Mouse (Mus musculus) kidney, embryonic 15.5 days (tissue): ENCODE measurements around the gene Filip1l. TPM values are rescaled to one million over a fixed set of nuclear protein-coding genes. Genes with fewer than 3 reads are reported as not detected.
A peak's percentile ranks its signal among the peaks of the same experiment; 100 is the strongest.

Experiments
- ATAC-seq: fragments of 200-750 bp; cut with Nextera tagmentation; replicated peaks from 2 replicates; pipeline ENCODE4 v1.8.0; 2017; ENCODE audit warnings: moderate TSS enrichment; ENCODE audit not compliant: low FRiP score
- H3K27ac ChIP-seq: fragments of 300-500 bp; sonication (generic); 2 replicates; pipeline ENCODE4 v1.5.1; 2015; ENCODE audit warnings: mild to moderate bottlenecking, inconsistent platforms
- H3K27me3 ChIP-seq: fragments of 300-500 bp; sonication (generic); 2 replicates; pipeline ENCODE4 v1.6.1; 2015; ENCODE audit warnings: inconsistent platforms
- H3K36me3 ChIP-seq: fragments of 300-500 bp; sonication (generic); 2 replicates; pipeline ENCODE4 v1.6.1; 2015; ENCODE audit warnings: inconsistent platforms
- H3K4me1 ChIP-seq: fragments of 300-500 bp; sonication (generic); 2 replicates; pipeline ENCODE4 v1.6.1; 2015; ENCODE audit warnings: inconsistent platforms
- H3K4me2 ChIP-seq: fragments of 300-500 bp; sonication (generic); 2 replicates; pipeline ENCODE4 v1.6.1; 2015; ENCODE audit warnings: moderate library complexity, mild to moderate bottlenecking, inconsistent platforms
- H3K4me3 ChIP-seq: fragments of 300-500 bp; sonication (generic); replicated peaks from 2 replicates; pipeline ENCODE4 v1.5.1; 2015; ENCODE audit warnings: mild to moderate bottlenecking, inconsistent platforms
- H3K9ac ChIP-seq: fragments of 300-500 bp; sonication (generic); 2 replicates; pipeline ENCODE4 v1.6.1; 2015; ENCODE audit warnings: mild to moderate bottlenecking, inconsistent platforms
- H3K9me3 ChIP-seq: fragments of 300-500 bp; sonication (generic); replicated peaks from 2 replicates; pipeline ENCODE4 v1.6.1; 2016; ENCODE audit warnings: inconsistent platforms
- WGBS: fragments of 180-500 bp; shearing (Covaris S2); methylation state at CpG from one replicate; pipeline ENCODE4 v1.1.7; 2015; ENCODE audit warnings: mixed read lengths; 5-methylcytosine and 5-hydroxymethylcytosine counted together
- polyA plus RNA-seq: library from polyadenylated mRNA; unstranded; fragments of >200 nt; fragmentation: Nextera tagmentation; extraction: Ambion mirVana; gene quantifications from 2 replicates; pipeline ENCODE4 v1.2.1, GENCODE M21; 2015

The Filip1l gene
- polyA plus RNA-seq, 1 experiment from 2014 or later, result 24.2 TPM

GRCm38 (mm10) chr16:57403825-57404224 lies 50.9 kb downstream of the Filip1l start:
- Histone ChIP-seq H3K4me1 (peaks cover 15% of the 10 kb centered on the region; the same call in 1 of the 2 replicates), H3K4me3 (no peak overlapping the region), H3K36me3 (no peaks in the 10 kb centered on the region), H3K9ac (no peak overlapping the region), H3K27ac (peak overlapping the region; percentile 24), H3K9me3 (no peaks in the 10 kb centered on the region), H3K27me3 (no peaks in the 10 kb centered on the region), H3K4me2 (no peak overlapping the region)
- WGBS, result 55% methylated on average over 5 of the region's 5 CpGs
- ATAC-seq, result peak; percentile 81

GRCm38 (mm10) chr16:57412766-57413165 lies 59.9 kb downstream of the Filip1l start:
- Histone ChIP-seq H3K27ac (no peak overlapping the region), H3K4me2 (no peak overlapping the region), H3K9ac (no peak overlapping the region), H3K4me1 (0 out of 2 replicates have a peak, but pooled peaks cover 2% of the 10 kb centered on the region), H3K9me3 (no peaks in the 10 kb centered on the region), H3K4me3 (no peak overlapping the region), H3K27me3 (no peaks in the 10 kb centered on the region), H3K36me3 (no peaks in the 10 kb centered on the region)
- ATAC-seq, result no peak
- 38% methylated on average over 4 of the region's 4 CpGs for WGBS

DNA sequence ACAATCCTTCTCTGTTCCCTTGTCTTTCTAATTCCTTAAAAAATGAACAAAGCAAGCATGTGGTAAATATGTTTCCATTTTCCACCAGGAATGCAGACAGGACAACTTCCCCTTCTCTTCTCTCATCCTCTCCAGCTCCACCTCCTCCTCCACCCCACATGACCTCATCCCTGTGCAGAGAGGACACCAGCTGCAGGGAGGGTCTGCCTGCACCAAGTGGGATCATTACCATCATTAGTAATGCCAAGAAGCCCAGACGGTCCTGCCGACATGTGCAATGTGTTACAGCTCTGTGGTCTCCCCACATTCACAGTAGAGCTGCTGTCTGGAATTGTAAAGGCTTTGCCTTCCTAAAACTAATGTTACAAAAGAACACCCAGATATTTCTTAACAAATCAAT lies 63.2 kb downstream of the Filip1l start:
- ATAC-seq, result no peak
- WGBS, result 47% methylated on average over 2 of the region's 2 CpGs
- H3K27ac ChIP-seq, result no peak overlapping the region
- H3K9me3 ChIP-seq, result no peaks in the 10 kb centered on the region
- peaks cover 14% of the 10 kb centered on the region for H3K4me1 ChIP-seq
- H3K27me3 ChIP-seq, result no peaks in the 10 kb centered on the region
- H3K4me3 ChIP-seq, result no peak overlapping the region
- H3K4me2 ChIP-seq, result no peak overlapping the region
- no peaks in the 10 kb centered on the region for H3K36me3 ChIP-seq
- no peak overlapping the region for H3K9ac ChIP-seq

GRCm38 (mm10) chr16:57417017-57417416 lies 64.1 kb downstream of the Filip1l start:
- Histone ChIP-seq H3K9me3 (no peaks in the 10 kb centered on the region), H3K9ac (no peak overlapping the region), H3K4me1 (peaks cover 23% of the 10 kb centered on the region), H3K4me2 (no peak overlapping the region), H3K36me3 (no peaks in the 10 kb centered on the region), H3K27ac (no peak overlapping the region), H3K4me3 (no peak overlapping the region), H3K27me3 (no peaks in the 10 kb centered on the region)
- 75% methylated on average over 9 of the region's 9 CpGs for WGBS
- no peak for ATAC-seq

GRCm38 (mm10) chr16:57417955-57418354 lies 65.1 kb downstream of the Filip1l start:
- no peaks in the 10 kb centered on the region for H3K27me3 ChIP-seq
- H3K4me2 ChIP-seq, result no peak overlapping the region
- no peak overlapping the region for H3K9ac ChIP-seq
- peaks cover 29% of the 10 kb centered on the region for H3K4me1 ChIP-seq
- ATAC-seq, result no peak
- H3K9me3 ChIP-seq, result no peaks in the 10 kb centered on the region
- no peak overlapping the region for H3K27ac ChIP-seq
- H3K4me3 ChIP-seq, result no peak overlapping the region
- no peaks in the 10 kb centered on the region for H3K36me3 ChIP-seq
- WGBS, result 74% methylated on average over 1 of the region's 1 CpGs

- H3K4me3 ChIP-seq, result no peak overlapping the region
- H3K27me3 ChIP-seq, result no peaks in the 10 kb centered on the region
- no peak overlapping the region for H3K9ac ChIP-seq
- H3K4me2 ChIP-seq, result no peak overlapping the region
- H3K9me3 ChIP-seq, result no peaks in the 10 kb centered on the region
- H3K27ac ChIP-seq, result 0 out of 2 replicates have a peak overlapping the region, but pooled peaks have one; percentile 13
- 33% methylated on average over 5 of the region's 5 CpGs for WGBS
- H3K36me3 ChIP-seq, result no peaks in the 10 kb centered on the region
- peak; percentile 61; the same call in 1 of the 2 replicates for ATAC-seq
- H3K4me1 ChIP-seq, result peaks cover 34% of the 10 kb centered on the region
These were observed 66.4 kb downstream of the Filip1l start for GRCm38 (mm10) chr16:57419332-57419731.

- ATAC-seq, result no peak
- Histone ChIP-seq H3K9ac (no peak overlapping the region), H3K4me1 (peaks cover 34% of the 10 kb centered on the region), H3K4me3 (no peak overlapping the region), H3K36me3 (no peaks in the 10 kb centered on the region), H3K27ac (no peak overlapping the region), H3K27me3 (no peaks in the 10 kb centered on the region), H3K4me2 (no peak overlapping the region), H3K9me3 (no peaks in the 10 kb centered on the region)
- WGBS, result 87% methylated on average over 5 of the region's 5 CpGs
These were observed 67.0 kb downstream of the Filip1l start for GRCm38 (mm10) chr16:57419881-57420280.

GRCm38 (mm10) chr16:57420773-57421556 lies 68.1 kb downstream of the Filip1l start:
- Histone ChIP-seq H3K4me1 (peaks cover 34% of the 10 kb centered on the region), H3K4me2 (no peak overlapping the region), H3K4me3 (no peak overlapping the region), H3K9me3 (no peaks in the 10 kb centered on the region), H3K27me3 (no peaks in the 10 kb centered on the region), H3K36me3 (no peaks in the 10 kb centered on the region), H3K27ac (peak overlapping the region; percentile 68), H3K9ac (no peak overlapping the region)
- no peak for ATAC-seq
- 16% methylated on average over 8 of the region's 8 CpGs for WGBS

DNA sequence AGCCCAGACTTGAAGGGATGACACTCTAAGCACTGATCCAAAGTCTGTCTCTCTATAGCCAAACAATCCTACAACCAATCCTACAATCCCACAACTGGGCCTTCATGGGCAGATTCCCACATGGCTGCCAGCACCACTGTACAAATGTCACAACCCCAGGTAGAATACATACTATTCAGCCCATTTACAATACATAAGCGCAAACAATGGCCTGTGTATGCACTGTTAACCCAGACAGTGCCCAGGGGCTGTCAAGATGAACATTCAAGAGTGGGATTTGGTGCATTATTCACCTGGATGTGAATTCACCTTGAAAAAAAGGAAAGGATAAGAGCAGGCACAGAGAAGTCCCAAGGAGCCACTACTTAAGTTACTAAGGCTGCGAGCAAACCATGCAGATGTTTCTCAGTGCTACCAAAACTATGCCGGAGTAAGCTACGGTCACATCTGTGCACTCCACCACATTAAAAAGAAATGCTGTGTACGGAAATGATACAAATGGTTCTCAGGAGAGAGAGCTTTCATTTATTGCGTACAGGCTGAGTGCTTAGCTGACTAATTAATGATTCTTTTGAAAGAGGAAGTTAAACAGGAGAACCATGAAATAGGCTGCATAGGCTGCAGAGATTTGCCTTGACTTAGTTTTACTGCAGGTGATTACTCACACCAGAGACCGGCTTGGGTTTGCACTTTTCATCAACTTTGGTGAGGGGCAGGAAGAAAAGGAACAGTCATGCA lies 69.0 kb downstream of the Filip1l start:
- Histone ChIP-seq H3K27me3 (no peaks in the 10 kb centered on the region), H3K36me3 (no peaks in the 10 kb centered on the region), H3K4me3 (no peak overlapping the region), H3K27ac (peak overlapping the region; percentile 68), H3K9me3 (no peaks in the 10 kb centered on the region), H3K4me1 (peaks cover 35% of the 10 kb centered on the region), H3K9ac (no peak overlapping the region), H3K4me2 (no peak overlapping the region)
- ATAC-seq, result 0 out of 2 replicates have a peak, but pooled peaks have one; percentile 33
- WGBS, result 51% methylated on average over 7 of the region's 7 CpGs

- Histone ChIP-seq H3K27me3 (no peaks in the 10 kb centered on the region), H3K4me2 (no peak overlapping the region), H3K4me1 (peaks cover 46% of the 10 kb centered on the region), H3K36me3 (no peaks in the 10 kb centered on the region), H3K9me3 (no peaks in the 10 kb centered on the region), H3K27ac (peak overlapping the region; percentile 68), H3K4me3 (no peak overlapping the region), H3K9ac (no peak overlapping the region)
- WGBS, result 50% methylated on average over 6 of the region's 6 CpGs
- ATAC-seq, result peak; percentile 69
These were observed 70.3 kb downstream of the Filip1l start for GRCm38 (mm10) chr16:57423001-57423800.

DNA sequence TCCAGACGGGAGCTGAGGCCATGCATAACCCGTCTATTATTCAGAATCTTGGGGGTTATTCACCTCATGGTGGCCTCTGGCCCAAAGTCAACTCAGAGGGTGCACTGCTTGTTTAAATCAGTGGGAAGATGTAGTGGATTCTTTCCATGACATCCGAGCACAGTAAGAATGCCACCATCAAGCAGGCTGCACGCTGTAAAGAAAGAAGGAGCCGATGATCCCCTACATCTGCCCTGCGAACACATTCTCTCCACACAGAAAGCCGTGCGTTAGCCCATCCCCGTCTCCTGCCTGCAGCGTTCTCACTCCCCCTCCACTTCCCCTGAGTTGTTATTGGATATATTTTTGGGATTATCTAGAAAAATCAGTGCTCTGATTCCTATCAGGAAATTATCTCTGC lies 73.8 kb downstream of the Filip1l start:
- no peak overlapping the region for H3K9ac ChIP-seq
- no peaks in the 10 kb centered on the region for H3K36me3 ChIP-seq
- H3K4me3 ChIP-seq, result no peak overlapping the region
- H3K27ac ChIP-seq, result no peak overlapping the region
- no peak for ATAC-seq
- no peaks in the 10 kb centered on the region for H3K27me3 ChIP-seq
- peaks cover 32% of the 10 kb centered on the region for H3K4me1 ChIP-seq
- WGBS, result 62% methylated on average over 10 of the region's 10 CpGs
- H3K9me3 ChIP-seq, result no peaks in the 10 kb centered on the region
- no peak overlapping the region for H3K4me2 ChIP-seq
